Mouse (Mus musculus): ENCODE results near the gene Dst. TPM values are rescaled to one million over a fixed set of nuclear protein-coding genes. Genes with fewer than 3 reads are reported as not detected.
A peak's percentile ranks its signal among the peaks of the same experiment; 100 is the strongest.

Dst gene
- polyA plus RNA-seq, 1 experiment from 2014 or later: 23.5 TPM

DNA sequence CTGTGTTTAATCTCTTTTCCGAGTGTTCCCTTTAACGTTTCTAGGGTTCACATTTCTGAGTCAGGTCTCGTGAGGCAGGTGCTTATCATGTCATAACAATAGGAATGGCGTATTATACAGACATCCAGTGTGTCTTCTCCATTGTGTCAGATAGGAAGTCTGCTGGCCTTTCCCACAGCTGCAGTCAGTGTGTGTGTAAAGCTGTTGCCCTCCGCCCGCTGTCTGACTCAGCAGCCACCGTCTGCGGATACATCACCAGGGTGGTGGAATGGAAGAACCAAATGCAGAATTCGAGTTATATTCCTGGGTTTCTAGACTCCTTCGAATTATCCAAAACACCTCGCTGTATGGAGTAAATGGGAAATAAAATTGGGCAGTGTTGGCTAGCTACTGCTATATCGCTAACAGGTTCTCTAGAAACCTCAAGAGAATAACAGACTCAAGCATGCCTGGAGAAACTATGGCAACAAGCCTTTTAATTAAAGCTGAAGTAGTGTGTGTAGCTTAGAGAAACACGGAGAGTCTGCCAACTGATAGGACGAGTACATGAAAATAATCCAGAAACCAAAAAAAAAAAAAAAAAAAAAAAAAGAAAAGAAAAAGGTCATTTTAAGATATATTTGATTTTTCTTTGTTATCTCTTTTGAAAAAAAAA is 24.9 kb downstream of the Dst start:
- no peak overlapping the region for H3K4me2 ChIP-seq (replicated peaks)
- no peaks in the 10 kb centered on the region for H3K4me1 ChIP-seq
- 83% methylated on average over 14 of the region's 14 CpGs for WGBS
- no peak overlapping the region for H3K4me3 ChIP-seq
- no peak overlapping the region for H3K27ac ChIP-seq
- H3K27me3 ChIP-seq: no peaks in the 10 kb centered on the region
- no peak for ATAC-seq (ENCODE audit: low FRiP score, low read depth)
- no peaks in the 10 kb centered on the region for H3K36me3 ChIP-seq
- no peak overlapping the region for H3K9ac ChIP-seq
- no peaks in the 10 kb centered on the region for H3K9me3 ChIP-seq

DNA sequence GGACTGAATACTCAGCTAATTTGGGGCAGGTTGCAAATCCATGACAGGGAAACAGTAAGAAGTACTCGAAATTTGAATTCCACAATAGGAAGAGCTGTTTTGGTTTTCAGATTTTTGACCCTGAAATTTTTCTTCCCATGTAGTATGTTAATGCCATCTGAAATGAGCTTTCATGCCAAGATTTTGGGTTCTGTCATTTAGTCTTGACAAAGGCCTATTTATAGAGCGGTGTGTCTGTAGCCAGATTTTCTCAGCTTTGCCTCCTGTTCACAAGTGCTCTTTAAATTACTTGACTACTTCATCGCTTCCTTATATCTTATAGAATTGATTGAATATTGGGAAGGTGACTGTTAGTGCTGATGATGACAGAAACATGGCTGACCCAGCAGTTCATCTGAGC is 27.9 kb downstream of the Dst start:
- ATAC-seq (ENCODE audit: low FRiP score, low read depth): no peak
- no peak overlapping the region for H3K9ac ChIP-seq
- H3K4me3 ChIP-seq: no peak overlapping the region
- 89% methylated on average over 3 of the region's 3 CpGs for WGBS
- no peaks in the 10 kb centered on the region for H3K27me3 ChIP-seq
- H3K36me3 ChIP-seq: no peaks in the 10 kb centered on the region
- H3K27ac ChIP-seq: no peak overlapping the region
- H3K4me2 ChIP-seq (replicated peaks): no peak overlapping the region
- no peaks in the 10 kb centered on the region for H3K4me1 ChIP-seq
- no peaks in the 10 kb centered on the region for H3K9me3 ChIP-seq

DNA sequence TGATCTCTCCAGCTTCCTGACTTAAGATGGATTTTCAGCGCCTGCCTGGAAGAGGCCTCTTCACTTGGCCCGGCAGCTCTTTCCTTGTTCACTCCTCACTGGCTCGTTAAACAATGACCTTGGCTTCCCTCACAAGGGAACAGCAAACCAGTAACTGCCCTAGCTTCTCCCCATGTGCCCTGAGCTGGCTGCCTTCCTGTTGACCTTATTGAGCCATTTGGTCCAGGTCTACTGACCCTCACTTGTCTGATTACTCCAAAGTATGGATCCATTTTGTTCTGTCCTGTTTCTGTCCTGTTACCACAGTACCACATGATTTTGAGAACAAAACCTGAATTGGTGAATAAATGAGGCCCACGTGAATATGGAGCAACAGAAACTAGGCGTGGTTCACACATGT is 31.8 kb downstream of the Dst start:
- H3K9ac ChIP-seq: no peak overlapping the region
- H3K4me2 ChIP-seq (replicated peaks): no peak overlapping the region
- WGBS: 75% methylated on average over 5 of the region's 5 CpGs
- no peak overlapping the region for H3K4me3 ChIP-seq
- H3K27ac ChIP-seq: no peak overlapping the region
- H3K36me3 ChIP-seq: no peaks in the 10 kb centered on the region
- ATAC-seq (ENCODE audit: low FRiP score, low read depth): no peak
- no peaks in the 10 kb centered on the region for H3K9me3 ChIP-seq
- no peaks in the 10 kb centered on the region for H3K4me1 ChIP-seq
- no peaks in the 10 kb centered on the region for H3K27me3 ChIP-seq

DNA sequence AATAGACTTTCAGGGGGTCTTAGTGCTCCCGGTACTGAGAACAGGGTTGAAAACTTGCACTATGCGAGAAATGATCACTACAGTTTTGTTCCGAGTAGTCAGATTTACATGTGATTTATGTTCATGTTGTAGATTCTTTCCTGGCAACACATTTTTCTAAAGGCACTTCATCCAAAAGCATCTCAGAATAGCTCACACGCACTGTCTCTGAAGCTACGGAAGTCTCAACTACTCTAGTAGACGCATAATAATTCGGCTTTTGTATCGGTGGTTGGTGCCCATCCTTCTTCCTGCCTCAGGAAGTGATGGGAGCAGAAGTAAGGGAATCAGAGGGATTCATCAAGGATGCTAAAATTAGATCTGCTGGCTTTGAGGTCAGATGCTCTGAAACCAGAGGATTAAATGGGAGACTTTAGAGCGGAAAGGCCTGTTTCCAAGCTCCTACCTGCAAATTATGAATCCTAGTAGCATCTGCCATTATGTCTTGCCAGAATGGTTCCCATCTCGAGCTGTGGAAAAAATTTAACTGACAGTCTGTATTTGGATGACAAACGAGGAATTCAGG is 32.4 kb downstream of the Dst start:
- WGBS: 87% methylated on average over 11 of the region's 11 CpGs
- no peak overlapping the region for H3K4me3 ChIP-seq
- H3K27ac ChIP-seq: no peak overlapping the region
- H3K36me3 ChIP-seq: no peaks in the 10 kb centered on the region
- no peak overlapping the region for H3K9ac ChIP-seq
- no peak for ATAC-seq (ENCODE audit: low FRiP score, low read depth)
- H3K27me3 ChIP-seq: no peaks in the 10 kb centered on the region
- H3K4me1 ChIP-seq: no peaks in the 10 kb centered on the region
- no peak overlapping the region for H3K4me2 ChIP-seq (replicated peaks)
- no peaks in the 10 kb centered on the region for H3K9me3 ChIP-seq

DNA sequence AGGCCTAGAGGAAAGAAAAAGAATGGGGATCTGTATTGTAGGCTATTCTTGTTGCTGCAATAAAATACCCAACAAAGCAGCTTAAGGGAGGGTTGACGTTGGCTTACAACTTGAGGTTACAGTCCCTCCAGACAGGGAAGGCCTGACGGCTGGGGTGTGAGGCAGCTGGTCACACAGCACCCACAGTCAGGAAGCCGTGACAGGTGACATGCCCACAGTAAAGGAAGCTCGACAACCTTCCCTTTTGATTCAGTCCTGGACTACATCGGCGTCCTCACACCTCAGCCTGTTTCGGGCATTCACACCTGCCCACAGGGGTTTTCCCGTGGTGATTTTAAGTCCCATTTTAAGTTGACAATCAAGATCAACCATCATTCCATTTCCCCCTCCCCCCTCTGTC is 34.6 kb downstream of the Dst start:
- Histone ChIP-seq H3K9ac (no peak overlapping the region), H3K36me3 (no peaks in the 10 kb centered on the region), H3K4me2 (replicated peaks) (no peak overlapping the region), H3K27ac (no peak overlapping the region), H3K4me1 (0 out of 2 replicates have a peak, but pooled peaks cover 7% of the 10 kb centered on the region), H3K27me3 (no peaks in the 10 kb centered on the region), H3K9me3 (no peaks in the 10 kb centered on the region), H3K4me3 (no peak overlapping the region)
- 81% methylated on average over 8 of the region's 8 CpGs for WGBS
- no peak for ATAC-seq (ENCODE audit: low FRiP score, low read depth)

DNA sequence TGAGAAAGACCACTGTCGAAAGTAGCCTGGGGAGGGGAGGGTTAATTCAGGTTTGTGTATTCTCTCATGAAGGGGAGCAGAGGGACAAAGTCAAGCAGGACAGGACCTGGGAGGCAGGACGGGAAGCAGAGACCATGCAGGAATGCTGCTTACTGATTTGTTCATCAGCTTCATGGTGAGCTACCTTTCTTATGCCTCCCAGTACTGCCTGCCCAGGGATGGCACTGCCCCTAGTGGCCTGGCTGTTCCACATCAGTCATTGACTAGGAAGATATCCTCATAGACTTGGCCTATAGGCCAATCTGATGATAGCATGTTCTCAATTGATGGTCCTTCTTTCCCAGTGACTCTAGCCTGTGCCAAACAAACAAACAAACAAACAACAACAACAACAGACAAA is 35.9 kb downstream of the Dst start:
- WGBS: 80% methylated on average over 2 of the region's 2 CpGs
- Histone ChIP-seq H3K9me3 (no peaks in the 10 kb centered on the region), H3K4me2 (replicated peaks) (no peak overlapping the region), H3K27me3 (no peaks in the 10 kb centered on the region), H3K27ac (no peak overlapping the region), H3K36me3 (no peaks in the 10 kb centered on the region), H3K4me1 (0 out of 2 replicates have a peak, but pooled peaks cover 7% of the 10 kb centered on the region), H3K9ac (no peak overlapping the region), H3K4me3 (no peak overlapping the region)
- no peak for ATAC-seq (ENCODE audit: low FRiP score, low read depth)

DNA sequence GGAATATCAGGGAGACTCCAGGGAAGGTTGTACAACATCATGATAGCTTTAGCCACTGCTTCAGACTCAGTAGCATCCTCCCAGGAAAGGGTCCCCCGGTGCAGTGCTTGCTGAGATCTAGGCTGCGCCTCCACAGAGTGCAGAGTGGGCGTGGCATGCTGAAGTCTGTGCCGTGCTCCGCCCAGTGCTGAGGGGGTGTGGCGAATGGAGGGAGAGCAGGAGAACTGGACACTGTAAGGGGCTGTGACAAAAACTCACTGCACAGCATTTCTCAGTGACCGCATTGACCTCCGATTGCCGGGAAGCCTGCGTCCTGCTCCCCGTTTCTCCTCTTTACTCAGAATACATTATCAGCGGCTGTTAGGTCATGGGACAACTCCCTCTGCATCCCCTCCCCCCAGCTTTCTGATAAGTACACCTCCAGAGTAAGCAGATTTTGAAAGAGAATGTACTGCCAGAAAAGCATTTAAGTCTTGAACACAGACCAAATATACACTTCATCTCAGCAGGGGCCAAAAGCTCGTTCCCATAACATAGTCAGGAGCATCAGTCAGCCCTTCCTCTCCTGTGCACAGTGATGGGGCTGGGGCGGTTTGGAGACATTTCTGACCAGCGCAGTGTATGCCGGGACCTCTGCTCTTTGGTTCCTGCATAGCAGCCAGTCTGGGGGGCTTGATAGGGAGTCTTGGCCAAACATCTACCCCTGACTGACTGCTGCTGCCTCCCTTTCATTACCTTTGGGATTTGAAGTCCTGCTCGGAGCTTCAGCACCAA is 37.1 kb downstream of the Dst start:
- peak; percentile 36; the same call in 1 of the 2 replicates for ATAC-seq (ENCODE audit: low FRiP score, low read depth)
- Histone ChIP-seq H3K4me2 (replicated peaks) (0 out of 2 replicates have a peak overlapping the region, but pooled peaks have one; percentile 19), H3K9ac (no peak overlapping the region), H3K27me3 (no peaks in the 10 kb centered on the region), H3K27ac (no peak overlapping the region), H3K4me3 (no peak overlapping the region), H3K36me3 (no peaks in the 10 kb centered on the region), H3K4me1 (0 out of 2 replicates have a peak, but pooled peaks cover 7% of the 10 kb centered on the region), H3K9me3 (no peaks in the 10 kb centered on the region)
- 74% methylated on average over 17 of the region's 17 CpGs for WGBS

DNA sequence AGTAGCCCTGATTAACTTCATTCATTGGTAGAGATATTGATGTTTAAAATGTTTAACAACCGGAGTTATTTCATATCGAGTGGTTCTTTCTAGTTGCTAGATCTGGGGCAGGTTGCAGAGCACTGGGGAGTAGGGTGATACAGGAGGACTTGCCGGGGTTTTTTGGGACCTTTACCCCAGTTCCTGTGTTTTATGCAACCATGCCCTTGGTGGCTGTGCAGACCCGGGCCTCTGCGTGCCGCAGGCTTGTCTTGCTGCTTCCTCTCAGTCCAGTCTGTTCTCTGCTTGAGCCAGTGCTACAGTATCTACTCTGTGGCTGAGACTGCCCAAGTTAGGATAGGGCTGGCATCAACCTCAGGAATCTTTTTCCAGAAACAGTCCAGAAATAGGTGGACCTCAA is 37.7 kb downstream of the Dst start:
- H3K27me3 ChIP-seq: no peaks in the 10 kb centered on the region
- 0 out of 2 replicates have a peak, but pooled peaks cover 7% of the 10 kb centered on the region for H3K4me1 ChIP-seq
- 90% methylated on average over 6 of the region's 6 CpGs for WGBS
- no peaks in the 10 kb centered on the region for H3K36me3 ChIP-seq
- H3K9me3 ChIP-seq: no peaks in the 10 kb centered on the region
- H3K9ac ChIP-seq: no peak overlapping the region
- no peak for ATAC-seq (ENCODE audit: low FRiP score, low read depth)
- no peak overlapping the region for H3K4me3 ChIP-seq
- H3K4me2 ChIP-seq (replicated peaks): no peak overlapping the region
- H3K27ac ChIP-seq: no peak overlapping the region

DNA sequence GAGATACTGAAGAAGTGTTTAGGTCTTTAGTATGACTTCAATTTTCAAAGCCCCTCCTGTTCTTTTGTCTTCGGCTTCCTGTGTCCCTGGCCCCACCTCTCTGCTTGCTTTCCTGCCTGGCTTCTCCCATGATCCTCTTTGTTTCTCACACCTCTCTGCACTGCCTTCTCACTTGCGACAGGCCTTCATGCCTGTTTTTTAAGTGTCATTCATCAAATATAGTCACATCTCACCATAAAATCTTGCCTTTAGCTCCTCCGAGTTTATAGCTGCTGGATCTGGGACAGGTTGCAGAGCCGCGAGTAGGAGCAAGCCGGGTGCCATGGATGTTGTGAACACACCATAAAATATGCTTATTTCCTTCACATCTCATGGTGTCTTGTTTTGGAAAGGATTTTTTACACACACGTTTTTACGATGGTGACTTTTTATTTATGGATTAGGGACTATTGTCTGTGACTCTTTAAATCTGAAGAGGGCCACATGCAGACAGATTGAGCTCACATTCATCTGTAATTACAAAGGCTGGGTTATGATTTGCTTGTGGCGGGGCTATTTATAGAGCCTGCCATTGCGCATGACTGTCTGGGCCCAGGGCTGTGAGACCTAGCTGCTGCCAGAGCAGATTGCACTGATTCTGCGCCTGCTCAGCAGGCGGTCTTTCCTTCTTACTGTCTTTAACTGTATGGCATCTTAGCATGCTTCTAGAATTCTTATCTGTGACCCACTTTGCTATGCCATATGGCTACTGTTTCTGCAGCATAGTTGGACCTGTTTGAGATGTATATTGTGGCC is 38.8 kb downstream of the Dst start:
- H3K4me3 ChIP-seq: no peak overlapping the region
- H3K4me1 ChIP-seq: 0 out of 2 replicates have a peak, but pooled peaks cover 7% of the 10 kb centered on the region
- H3K9me3 ChIP-seq: no peaks in the 10 kb centered on the region
- no peaks in the 10 kb centered on the region for H3K36me3 ChIP-seq
- H3K9ac ChIP-seq: no peak overlapping the region
- H3K4me2 ChIP-seq (replicated peaks): no peak overlapping the region
- no peak overlapping the region for H3K27ac ChIP-seq
- WGBS: 62% methylated on average over 12 of the region's 12 CpGs
- ATAC-seq (ENCODE audit: low FRiP score, low read depth): no peak
- no peaks in the 10 kb centered on the region for H3K27me3 ChIP-seq

DNA sequence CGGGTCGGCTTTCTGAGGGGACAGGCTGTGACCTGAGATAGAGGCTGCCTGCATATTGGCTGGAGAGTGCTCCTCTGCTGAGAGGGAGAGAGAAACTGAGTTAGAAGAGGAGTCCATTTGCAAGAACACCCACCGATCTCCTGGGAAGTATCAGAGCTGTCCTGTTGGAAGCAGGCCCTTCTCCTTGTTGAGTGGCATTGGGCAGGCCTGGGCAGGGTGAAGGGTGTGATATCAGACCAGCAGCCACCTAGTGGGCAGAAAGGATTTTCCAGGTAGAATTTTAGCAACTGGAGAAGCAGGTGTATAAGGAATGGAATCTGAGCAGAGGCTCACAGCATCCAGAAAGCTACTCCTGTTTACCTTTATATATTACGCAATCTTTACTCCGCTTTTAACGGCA is 39.8 kb downstream of the Dst start:
- H3K27me3 ChIP-seq: no peaks in the 10 kb centered on the region

DNA sequence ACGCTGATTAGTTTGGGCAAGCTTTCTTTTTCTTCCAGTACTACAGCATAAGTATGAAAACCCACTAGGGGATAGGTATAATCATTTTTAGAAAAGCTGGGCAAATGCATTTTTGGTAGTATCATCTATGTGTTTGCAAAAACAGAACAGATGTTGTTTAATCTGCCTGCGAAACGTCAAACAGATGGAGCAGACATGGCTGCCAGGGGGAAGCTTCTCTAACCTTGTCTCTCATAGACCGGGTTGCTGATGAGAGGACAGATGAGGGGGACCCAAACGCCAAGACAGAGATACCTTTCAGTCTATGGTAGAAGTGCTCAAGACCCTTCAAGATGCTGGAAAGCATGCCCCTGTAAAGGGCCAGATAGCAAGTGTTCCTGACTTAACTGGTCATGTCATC is 40.5 kb downstream of the Dst start:
- Histone ChIP-seq H3K4me1 (0 out of 2 replicates have a peak, but pooled peaks cover 7% of the 10 kb centered on the region), H3K4me3 (no peak overlapping the region), H3K27ac (no peak overlapping the region), H3K9ac (no peak overlapping the region), H3K4me2 (replicated peaks) (no peak overlapping the region), H3K36me3 (no peaks in the 10 kb centered on the region), H3K27me3 (no peaks in the 10 kb centered on the region), H3K9me3 (no peaks in the 10 kb centered on the region)
- WGBS: 87% methylated on average over 5 of the region's 5 CpGs
- ATAC-seq (ENCODE audit: low FRiP score, low read depth): no peak

More for the DNA sequence above, 39.8 kb downstream of the Dst start:
- Histone ChIP-seq H3K4me3 (no peak overlapping the region), H3K4me1 (0 out of 2 replicates have a peak, but pooled peaks cover 7% of the 10 kb centered on the region), H3K9me3 (no peaks in the 10 kb centered on the region), H3K27ac (no peak overlapping the region), H3K9ac (no peak overlapping the region), H3K36me3 (no peaks in the 10 kb centered on the region), H3K4me2 (replicated peaks) (no peak overlapping the region)
- WGBS: 87% methylated on average over 6 of the region's 6 CpGs
- no peak for ATAC-seq (ENCODE audit: low FRiP score, low read depth)

DNA sequence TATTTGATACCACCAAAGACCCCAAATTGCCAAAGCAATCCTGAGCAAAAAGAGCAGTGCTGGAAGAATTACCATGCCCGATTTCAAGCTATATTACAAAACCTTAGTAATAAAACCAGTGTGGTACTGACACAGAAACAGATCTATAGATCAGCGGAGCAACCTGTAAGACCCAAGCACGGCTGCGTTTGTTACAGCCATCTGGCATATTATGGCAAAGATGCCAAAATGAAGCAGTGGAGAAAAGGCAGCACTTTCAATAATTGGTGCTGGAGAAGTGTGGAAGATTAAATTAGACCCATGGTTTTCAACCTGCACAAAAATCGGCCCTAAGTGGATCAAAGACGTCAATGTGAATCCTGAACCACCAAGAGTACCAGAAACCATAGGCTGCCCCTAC is 47.6 kb downstream of the Dst start:
- H3K4me3 ChIP-seq: no peak overlapping the region
- H3K9ac ChIP-seq: no peak overlapping the region
- WGBS: 92% methylated on average over 6 of the region's 6 CpGs
- H3K9me3 ChIP-seq: no peaks in the 10 kb centered on the region
- no peak for ATAC-seq (ENCODE audit: low FRiP score, low read depth)
- H3K27me3 ChIP-seq: no peaks in the 10 kb centered on the region
- no peaks in the 10 kb centered on the region for H3K36me3 ChIP-seq
- H3K4me1 ChIP-seq: no peaks in the 10 kb centered on the region
- no peak overlapping the region for H3K4me2 ChIP-seq (replicated peaks)
- no peak overlapping the region for H3K27ac ChIP-seq

Data from limb, embryonic 13.5 days (tissue).